In genomic region chr5:20906191-20906590, GRCm38 (mm10) we compare ENCODE assay signal across 22 mouse cellular contexts. TPM values are rescaled to one million over a fixed set of nuclear protein-coding genes. Genes with fewer than 3 reads are reported as not detected.
DNase-seq lines count a peak whose midpoint lies in the region; ATAC-seq and TF ChIP-seq lines count a peak whose summit lies in the region.
"Had no signal": no experiment of that assay in that cellular context is flagged by ENCODE, and none has a peak within 500 bp of the region (broad histone marks: within the 10 kb centered on the region; RNA-seq: fewer than 3 reads in every experiment).

No protein-coding gene starts in this region.

- peaks cover 7% of the 10 kb centered on the region; the same call in 1 of the 2 replicates for H3K79me2 ChIP-seq in MEL (ENCODE audit: control insufficient read depth, insufficient read depth, low read length, poor library complexity)

- TF ChIP-seq CTCF in G1E (IDR thresholded peaks at IDR 0.05; ENCODE audit: low read depth, low read length) (no peak), MEL (IDR thresholded peaks at IDR 0.05 in 2 of 3, conservative IDR thresholded peaks at IDR 0.05 in 1 of 3; ENCODE audit: control insufficient read depth in 1 of 3, insufficient read depth in 1 of 3, low read depth in 2 of 3, low read length in 3 of 3, poor library complexity in 1 of 3, severe bottlenecking in 1 of 3) (no peak)
- no peak for TF ChIP-seq CTCF in liver, embryonic 14.5 days (IDR thresholded peaks at IDR 0.05; ENCODE audit: low read depth)

- no peak overlapping the region for H3K9ac ChIP-seq in MEL (ENCODE audit: control insufficient read depth, low read depth, low read length, poor library complexity, severe bottlenecking)
- H3K9ac ChIP-seq in liver, embryonic 14.5 days (replicated peaks): no peak overlapping the region
- H3K9ac ChIP-seq: embryonic facial prominence, embryonic 15.5 days; heart, embryonic 13.5 days; hindbrain, embryonic 15.5 days had no signal

- H3K27me3 ChIP-seq in G1E (ENCODE audit: insufficient read depth, low read length) (no peaks in the 10 kb centered on the region), MEL (ENCODE audit: control insufficient read depth in 1 of 2, insufficient read depth in 2 of 2, low read length in 2 of 2) (no peaks in the 10 kb centered on the region)
- no peaks in the 10 kb centered on the region for H3K27me3 ChIP-seq in liver, embryonic 14.5 days (ENCODE audit: control insufficient read depth, insufficient read depth, low read length)
- H3K27me3 ChIP-seq: embryonic facial prominence, embryonic 15.5 days; heart, embryonic 13.5 days; hindbrain, embryonic 15.5 days; Patski had no signal

- no peaks in the 10 kb centered on the region for H3K9me3 ChIP-seq in G1E (replicated peaks)
- no peaks in the 10 kb centered on the region for H3K9me3 ChIP-seq in MEL (replicated peaks; ENCODE audit: insufficient read depth, low read length)
- H3K9me3 ChIP-seq in liver, embryonic 14.5 days (ENCODE audit: control insufficient read depth, low read length): no peaks in the 10 kb centered on the region
- H3K9me3 ChIP-seq: embryonic facial prominence, embryonic 15.5 days; forebrain, embryonic 10.5 days; heart, embryonic 13.5 days; hindbrain, embryonic 15.5 days had no signal

- H3K4me1 ChIP-seq in G1E (ENCODE audit: insufficient read depth, low read depth, low read length) (peaks cover 73% of the 10 kb centered on the region), MEL (ENCODE audit: control insufficient read depth in 1 of 2, insufficient read depth in 2 of 2, low read length in 2 of 2) (peaks cover 18 to 27% of the 10 kb centered on the region in 2 experiments)
- peaks cover 15% of the 10 kb centered on the region in 2 experiments for H3K4me1 ChIP-seq in liver, embryonic 14.5 days (replicated peaks; ENCODE audit: control insufficient read depth in 2 of 2, insufficient read depth in 2 of 2, low read length in 1 of 2)
- H3K4me1 ChIP-seq: embryonic facial prominence, embryonic 15.5 days; forebrain, embryonic 10.5 days; hindbrain, embryonic 15.5 days had no signal

- no peak overlapping the region for H3K4me2 ChIP-seq in liver, embryonic 14.5 days (ENCODE audit: low read depth)
- H3K4me2 ChIP-seq: embryonic facial prominence, embryonic 15.5 days; heart, embryonic 13.5 days; hindbrain, embryonic 15.5 days had no signal

- ATAC-seq in G1E (ENCODE audit: extremely low read depth, insufficient number of reproducible peaks, low FRiP score, poor library complexity, severe bottlenecking): peak; percentile 54
- peak; percentile 56; the same call in 1 of the 2 replicates for ATAC-seq in liver, embryonic 14.5 days (ENCODE audit: insufficient read depth)
- peak; percentile 92 for ATAC-seq in megakaryocyte-erythroid progenitor cell, adult 5-6 weeks (replicated peaks; ENCODE audit: low FRiP score, low TSS enrichment, poor library complexity, severe bottlenecking)
- ATAC-seq: forebrain, embryonic 14.5 days; Patski had no signal

- H3K36me3 ChIP-seq in G1E (replicated peaks) (peaks cover 56% of the 10 kb centered on the region), MEL (ENCODE audit: control insufficient read depth in 1 of 2, insufficient read depth in 2 of 2, low read length in 2 of 2) (peaks cover 13 to 34% of the 10 kb centered on the region in 2 experiments)
- peaks cover 32% of the 10 kb centered on the region for H3K36me3 ChIP-seq in liver, embryonic 14.5 days (replicated peaks; ENCODE audit: control insufficient read depth, insufficient read depth, low read depth)

- no peak overlapping the region for H3K4me3 ChIP-seq in G1E (ENCODE audit: low read depth, low read length)
- H3K4me3 ChIP-seq in MEL (ENCODE audit: control insufficient read depth in 1 of 2, insufficient read depth in 1 of 2, low read depth in 2 of 2, low read length in 2 of 2): peak overlapping the region in 1 of 2 experiments; percentile 5; a peak in 1 of 4 replicates
- H3K4me3 ChIP-seq in liver, embryonic 14.5 days (ENCODE audit: insufficient read depth in 1 of 2, low read depth in 2 of 2, low read length in 2 of 2): no peak overlapping the region
- H3K4me3 ChIP-seq: embryonic facial prominence, embryonic 15.5 days; erythroblast, embryonic 14.5 days; forebrain, embryonic 10.5 days; gastrocnemius, adult 2 months; heart, embryonic 13.5 days; hindbrain, embryonic 15.5 days had no signal

- H3K27ac ChIP-seq in MEL (ENCODE audit: control insufficient read depth, low read depth, low read length): peak overlapping the region; percentile 51
- H3K27ac ChIP-seq in liver, embryonic 14.5 days: no peak overlapping the region; the same call in 1 of the 2 replicates
- H3K27ac ChIP-seq: embryonic facial prominence, embryonic 15.5 days; forebrain, embryonic 10.5 days; gastrocnemius, adult 2 months; heart, embryonic 13.5 days; hindbrain, embryonic 15.5 days had no signal

- no peak for TF ChIP-seq POLR2A in MEL (IDR thresholded peaks at IDR 0.05; ENCODE audit: control insufficient read depth in 1 of 2, insufficient read depth in 1 of 2, low read depth in 1 of 2, low read length in 2 of 2, poor library complexity in 1 of 2)

- whole genome bisulfite sequencing in liver, embryonic 14.5 days (ENCODE audit: insufficient replicate concordance): 58% methylated on average over 7 of the region's 7 CpGs

- DNase-seq in G1E (ENCODE audit: low spot score) (no peak), MEL (ENCODE audit: low read depth, low spot score) (peak; percentile 87)
- DNase-seq in liver, embryonic 14.5 days (ENCODE audit: low read depth in 3 of 3, low spot score in 3 of 3): peak in 2 of 3 experiments; percentile 34 to 36
- no peak for DNase-seq in kidney, postnatal 4 days
- no peak for DNase-seq in thymus, postnatal 36 days
- DNase-seq: adrenal gland, adult 2 months; adrenal gland, postnatal 25 days; cerebellum, adult 2 months; cerebellum, postnatal 10 days; embryo, embryonic 11 days; gastrocnemius, adult 2 months; gastrocnemius, postnatal 36 days; heart, adult 11 months; heart, postnatal 36 days had no signal

- TF ChIP-seq EP300 in MEL (IDR thresholded peaks at IDR 0.05; ENCODE audit: low read depth in 1 of 2, low read length in 2 of 2): peak in 1 of 2 experiments; percentile 54; a peak in 2 of 4 replicates
- no peak for TF ChIP-seq EP300 in liver, embryonic 14.5 days (IDR thresholded peaks at IDR 0.05; ENCODE audit: low read depth)

- no peak; the same call in 1 of the 2 replicates for TF ChIP-seq RAD21 in MEL (IDR thresholded peaks at IDR 0.05; ENCODE audit: low read depth, low read length)

TF ChIP-seq in MEL, 35 proteins besides CTCF, POLR2A, EP300 and RAD21 (continues in another document):
- TF ChIP-seq USF1 (IDR thresholded peaks at IDR 0.05; ENCODE audit: low read depth, low read length): no peak
- TF ChIP-seq SIN3A (IDR thresholded peaks at IDR 0.05; ENCODE audit: low read length): peak; percentile 18; the same call in 1 of the 2 replicates
- no peak for TF ChIP-seq NELFE (IDR thresholded peaks at IDR 0.05; ENCODE audit: low read depth, low read length)
- no peak for TF ChIP-seq MYB (IDR thresholded peaks at IDR 0.05; ENCODE audit: low read depth, low read length)
- no peak for TF ChIP-seq NRF1 (IDR thresholded peaks at IDR 0.05; ENCODE audit: insufficient read depth, low read depth, low read length, poor library complexity, severe bottlenecking)
- TF ChIP-seq E2F4 (IDR thresholded peaks at IDR 0.05; ENCODE audit: borderline replicate concordance, low read depth, low read length): no peak
- no peak for TF ChIP-seq UBTF (IDR thresholded peaks at IDR 0.05; ENCODE audit: borderline replicate concordance, insufficient read depth, low read depth, low read length)
- TF ChIP-seq MAFK (IDR thresholded peaks at IDR 0.05; ENCODE audit: borderline replicate concordance, low read depth, low read length): no peak; the same call in 1 of the 2 replicates
- peak; percentile 49; the same call in 1 of the 2 replicates for TF ChIP-seq TCF12 (IDR thresholded peaks at IDR 0.05; ENCODE audit: low read depth, low read length)
- no peak for TF ChIP-seq JUND (IDR thresholded peaks at IDR 0.05; ENCODE audit: low read depth, low read length)
- TF ChIP-seq HCFC1 (IDR thresholded peaks at IDR 0.05; ENCODE audit: low read depth, low read length): no peak
- no peak for TF ChIP-seq KAT2A (conservative IDR thresholded peaks at IDR 0.05; ENCODE audit: low read depth, low read length)

RNA-seq across cellular contexts. Expression of gene Tmem60, which starts 24.2 kb away (rescaled TPM):
- total RNA-seq in G1E (2014; fragmentation: Nextera tagmentation) (43.8 and 48.6 TPM in 2 replicates), G1E (2017) (37.9 and 52.2 TPM in 2 replicates), MEL (2012; rRNA removed) (22.4 and 23.5 TPM in 2 replicates)
- polyA plus RNA-seq in G1E (2012) (2.8 and 3.5 TPM in 2 replicates), MEL (2012; ENCODE audit: insufficient read depth in 1 of 2, insufficient read length in 2 of 2, low read depth in 1 of 2, low replicate concordance in 2 of 2, missing spikeins in 1 of 2) (10 to 100 TPM in 1 of 2 experiments, not detected in 1; 37.4 TPM)
- polyA plus RNA-seq in liver, embryonic 14.5 days (2012; rRNA removed): 10.4 and 15.1 TPM in 2 replicates
- polyA plus RNA-seq in liver, embryonic 14.5 days (2014; fragmentation: Nextera tagmentation; extraction: Ambion mirVana): 39.9 and 40.9 TPM in 2 replicates
- total RNA-seq in megakaryocyte-erythroid progenitor cell, adult 5-6 weeks (2014; fragmentation: Nextera tagmentation): 21.3 and 29.1 TPM in 2 replicates
- 15.4 and 21.5 TPM in 2 replicates for total RNA-seq in megakaryocyte-erythroid progenitor cell, adult 5-6 weeks (2017)

RNA-seq across cellular contexts. Expression of gene Phtf2, which starts 24.3 kb away (rescaled TPM):
- total RNA-seq in G1E (2014; fragmentation: Nextera tagmentation) (43.3 and 44.0 TPM in 2 replicates), G1E (2017) (35.7 and 43.5 TPM in 2 replicates), MEL (2012; rRNA removed) (18.2 and 20.0 TPM in 2 replicates)
- polyA plus RNA-seq in G1E (2012) (5.4 and 5.8 TPM in 2 replicates), MEL (2012; ENCODE audit: insufficient read depth in 1 of 2, insufficient read length in 2 of 2, low read depth in 1 of 2, low replicate concordance in 2 of 2, missing spikeins in 1 of 2) (10 to 100 TPM in 1 of 2 experiments, not detected in 1; 20.0 TPM)
- polyA plus RNA-seq in liver, embryonic 14.5 days (2012; rRNA removed): 2.0 and 2.9 TPM in 2 replicates
- polyA plus RNA-seq in liver, embryonic 14.5 days (2014; fragmentation: Nextera tagmentation; extraction: Ambion mirVana): 5.5 and 6.6 TPM in 2 replicates
- 20.2 and 24.6 TPM in 2 replicates for total RNA-seq in megakaryocyte-erythroid progenitor cell, adult 5-6 weeks (2014; fragmentation: Nextera tagmentation)
- total RNA-seq in megakaryocyte-erythroid progenitor cell, adult 5-6 weeks (2017): 31.2 and 36.4 TPM in 2 replicates

RNA-seq across cellular contexts. Expression of gene Rsbn1l, which starts 50.0 kb away (rescaled TPM):
- 90.5 and 90.8 TPM in 2 replicates for total RNA-seq in G1E (2014; fragmentation: Nextera tagmentation)
- 63.7 and 69.7 TPM in 2 replicates for total RNA-seq in G1E (2017)
- polyA plus RNA-seq in G1E (2012): 15.7 and 16.7 TPM in 2 replicates
- total RNA-seq in MEL (2012; rRNA removed): 5.0 and 5.7 TPM in 2 replicates
- 10 to 100 TPM; 17.4 to 78.2 TPM for polyA plus RNA-seq in MEL (2012; ENCODE audit: insufficient read depth in 1 of 2, insufficient read length in 2 of 2, low read depth in 1 of 2, low replicate concordance in 2 of 2, missing spikeins in 1 of 2)
- 3.5 and 4.6 TPM in 2 replicates for polyA plus RNA-seq in liver, embryonic 14.5 days (2012; rRNA removed)
- 3.7 and 4.2 TPM in 2 replicates for polyA plus RNA-seq in liver, embryonic 14.5 days (2014; fragmentation: Nextera tagmentation; extraction: Ambion mirVana)
- 30.6 and 43.0 TPM in 2 replicates for total RNA-seq in megakaryocyte-erythroid progenitor cell, adult 5-6 weeks (2014; fragmentation: Nextera tagmentation)
- 26.7 and 33.0 TPM in 2 replicates for total RNA-seq in megakaryocyte-erythroid progenitor cell, adult 5-6 weeks (2017)

Comparison
In these comparisons a context has a peak if more than half of its experiments do, and no peak if none do; other contexts are left out.
1. DNase-seq: peak in MEL (single experiment) and liver, embryonic 14.5 days (2 of 3); none in G1E (single experiment), kidney, postnatal 4 days (0 of 2) and thymus, postnatal 36 days (0 of 2).
2. Peak in every context shown above with its lines, with median percentiles within 50 percentile points of each other: ATAC-seq.